Mouse (Mus musculus) spleen, embryonic (tissue): ENCODE measurements around the gene Pik3c2g.

Experiments
- CTCF ChIA-PET: fragments of 350-600 bp; sonication (Branson Sonifier 250); formaldehyde crosslinking; loops from one replicate; lab custom pipeline; 2022; lab: Charles Lee

Pik3c2g gene

DNA sequence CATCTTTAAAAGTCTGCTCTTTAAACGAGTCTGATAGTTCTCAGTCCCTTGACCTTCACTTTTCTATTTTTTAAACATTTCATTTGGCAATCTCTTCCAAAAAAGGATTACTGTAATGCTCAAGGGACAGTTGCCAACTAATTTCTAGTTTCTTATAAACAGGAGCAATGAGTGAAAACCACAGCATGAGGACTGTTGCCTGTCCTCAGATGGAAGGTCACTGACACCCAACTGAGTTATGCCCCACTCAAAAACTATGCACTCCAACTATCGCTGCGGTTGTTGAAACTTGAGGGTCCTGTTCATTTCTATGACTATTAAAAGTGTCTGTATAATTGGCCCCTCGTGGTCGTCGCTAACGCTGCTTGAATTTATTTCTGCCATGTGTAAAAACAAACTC, 252.9 kb downstream of the Pik3c2g start:
- CTCF ChIA-PET, result no interaction called here

DNA sequence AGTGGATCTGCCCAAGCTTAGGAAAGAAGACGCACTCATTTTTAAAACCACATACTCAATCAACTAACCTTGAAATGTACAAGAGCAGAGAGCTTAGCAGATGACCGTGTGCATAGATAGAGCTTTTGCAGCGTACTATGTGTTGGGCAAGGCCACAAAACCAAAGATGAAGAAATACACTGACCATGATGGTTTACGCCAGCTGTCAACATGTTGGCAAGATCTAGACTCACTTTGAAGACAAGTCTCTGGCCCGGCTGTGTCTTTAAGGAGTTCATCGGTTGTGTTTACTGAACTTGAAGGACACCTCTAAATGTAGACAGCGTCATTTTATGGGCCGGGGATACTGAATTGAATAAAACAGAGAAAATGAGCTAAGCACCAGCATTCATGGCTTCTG, 254.3 kb downstream of the Pik3c2g start:
- CTCF ChIA-PET, result no interaction called here

DNA sequence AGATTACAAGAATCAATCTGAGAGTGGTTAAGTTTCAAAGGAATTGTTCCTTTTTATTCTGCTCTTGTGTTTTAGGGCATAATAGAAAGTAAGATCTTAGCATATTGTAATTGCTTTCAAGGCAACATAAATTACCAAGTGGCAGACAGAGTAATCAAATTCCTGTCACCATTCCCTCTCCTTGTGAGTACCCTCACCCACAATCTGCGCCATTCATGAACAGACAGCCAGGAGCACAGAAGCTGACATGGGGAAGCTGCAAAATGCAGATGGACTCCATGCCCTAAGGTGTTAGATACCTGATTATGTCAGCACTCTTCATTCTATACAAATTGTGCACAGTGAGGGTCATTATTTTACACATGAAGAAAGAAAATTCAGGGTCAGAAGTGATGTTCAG, 255.6 kb downstream of the Pik3c2g start:
- CTCF ChIA-PET, result no interaction called here

DNA sequence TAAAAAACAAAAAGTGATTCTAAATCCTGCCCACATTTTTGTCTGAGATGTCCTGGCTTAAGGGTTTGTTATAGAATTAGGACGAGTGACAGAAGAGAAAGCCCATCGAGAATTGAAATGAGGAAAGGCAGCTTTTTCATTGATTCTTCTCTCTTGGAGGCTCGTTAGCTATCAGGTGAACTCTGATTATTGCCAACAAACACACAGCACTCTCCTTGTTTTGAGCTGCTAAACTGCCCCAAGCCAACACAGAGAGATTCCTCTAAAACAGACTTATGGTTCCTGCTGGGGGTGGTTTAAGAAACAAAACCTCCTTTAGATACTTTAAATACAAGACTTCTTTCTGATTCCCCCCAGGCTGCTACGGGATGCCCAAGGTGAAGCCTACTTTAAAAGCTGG, 256.5 kb downstream of the Pik3c2g start:
- CTCF ChIA-PET, result no interaction called here

DNA sequence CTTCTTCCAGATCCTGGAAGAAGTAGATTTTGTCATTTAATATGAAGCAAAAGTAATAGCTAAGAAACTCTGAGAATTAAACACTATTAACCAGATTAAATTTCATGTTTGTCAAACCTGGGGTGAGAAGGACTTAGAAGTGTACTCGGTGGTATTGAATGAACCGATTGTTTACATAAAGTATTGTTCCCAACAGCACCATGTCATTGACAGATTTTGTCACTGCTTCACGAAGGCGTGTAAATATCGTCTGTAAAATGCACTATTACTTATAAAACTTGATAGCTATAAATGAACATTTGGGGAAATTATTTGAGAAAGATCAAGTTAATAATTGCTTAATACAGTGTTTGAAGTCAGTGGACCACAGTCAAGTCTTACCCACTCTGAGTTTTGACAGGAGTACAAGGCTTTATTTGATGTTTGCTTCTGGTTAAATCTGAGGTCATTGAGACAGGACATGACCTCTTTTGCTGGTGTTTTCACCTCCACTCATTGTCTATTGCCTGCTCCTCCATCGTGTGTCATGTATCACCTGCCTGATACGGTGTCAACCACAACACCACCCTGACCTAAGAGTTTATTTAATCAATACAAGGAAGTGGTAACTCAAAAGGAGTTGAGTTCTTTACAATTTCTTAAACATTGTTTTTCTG, 260.0 kb downstream of the Pik3c2g start:
- CTCF ChIA-PET, result no interaction called here

DNA sequence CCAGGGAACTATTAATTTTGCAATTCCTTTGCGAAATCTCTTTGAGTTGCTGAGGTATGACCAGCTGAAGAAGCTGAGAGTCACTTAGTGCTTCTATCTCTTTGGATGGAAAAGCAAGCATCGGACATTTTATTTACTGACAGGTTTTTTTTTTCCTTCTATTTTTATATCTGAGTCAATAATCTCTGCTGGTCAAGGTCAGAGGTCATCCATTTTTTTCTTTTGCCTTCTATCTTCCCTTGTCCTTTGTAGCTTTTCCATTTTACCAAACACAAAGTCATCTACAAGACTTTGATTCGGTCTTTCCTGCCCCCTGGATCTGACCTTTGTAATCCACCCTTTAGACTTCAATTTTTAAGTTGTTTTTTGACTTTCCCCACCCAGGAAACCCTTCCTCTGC, 262.9 kb downstream of the Pik3c2g start:
- CTCF ChIA-PET, result interaction anchor here (0.7 kb wide), 1 partner anchor 492 kb away, joined by 4 read pairs; no protein-coding TSS in a partner anchor

DNA sequence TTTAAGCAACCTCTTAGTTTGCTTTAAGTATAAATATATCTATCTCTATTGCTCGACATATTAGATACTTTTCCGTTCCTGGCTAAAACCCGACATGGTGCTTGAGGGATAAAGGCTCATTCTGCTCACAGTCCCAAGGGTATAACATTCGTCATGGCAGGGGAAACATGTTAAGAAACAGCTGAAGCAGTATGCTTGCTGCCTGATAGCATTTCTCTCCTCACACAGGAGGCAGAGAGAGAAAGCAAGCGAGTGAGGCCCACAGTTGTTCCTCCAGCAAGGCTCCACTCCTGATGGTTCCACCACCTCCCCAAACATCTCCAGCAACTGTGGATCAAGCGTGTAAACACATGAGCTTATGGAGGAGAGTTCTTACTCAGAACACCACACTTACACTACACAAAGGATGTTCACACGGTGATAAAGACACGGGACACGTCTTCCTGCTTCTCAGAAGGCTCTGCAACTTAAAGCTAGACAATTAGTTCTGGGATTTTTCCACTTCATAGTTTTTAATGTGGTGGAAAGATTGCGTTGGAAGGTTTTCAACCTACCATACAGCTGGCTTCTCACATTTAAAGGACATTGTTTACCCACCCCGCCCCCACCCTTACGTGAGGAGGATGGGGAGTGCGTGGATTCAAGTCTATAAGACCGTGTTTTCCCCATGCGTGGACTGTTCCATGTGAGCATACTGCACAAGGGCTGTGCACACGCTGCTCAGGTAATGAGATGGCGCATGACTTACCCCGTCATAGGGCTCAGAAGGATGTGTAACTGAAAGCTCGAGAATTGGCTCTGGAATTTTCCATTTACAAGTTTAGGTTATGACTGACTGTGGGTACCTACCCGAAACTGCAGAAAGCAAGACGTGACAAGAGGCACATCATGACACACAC, 264.9 kb downstream of the Pik3c2g start:
- CTCF ChIA-PET, result no interaction called here

DNA sequence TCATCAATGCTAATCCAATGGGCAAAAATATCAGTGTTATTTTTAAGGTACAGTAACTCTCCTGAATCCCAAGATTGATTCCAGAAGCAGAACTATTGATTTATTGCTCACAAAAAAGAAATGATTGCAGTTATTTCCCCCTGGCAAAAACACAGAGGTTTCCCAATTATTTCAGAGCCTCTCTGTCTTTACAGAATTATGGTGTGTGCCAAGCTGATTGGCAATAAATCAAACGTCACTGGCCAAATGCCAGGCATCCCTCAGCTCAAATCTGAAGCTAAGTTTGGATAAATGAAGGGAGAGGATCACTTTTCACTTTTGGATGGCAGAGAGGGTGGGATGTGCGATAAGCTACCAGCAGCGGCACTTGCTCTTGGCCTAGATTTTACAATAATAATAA, 265.8 kb downstream of the Pik3c2g start:
- CTCF ChIA-PET, result no interaction called here

DNA sequence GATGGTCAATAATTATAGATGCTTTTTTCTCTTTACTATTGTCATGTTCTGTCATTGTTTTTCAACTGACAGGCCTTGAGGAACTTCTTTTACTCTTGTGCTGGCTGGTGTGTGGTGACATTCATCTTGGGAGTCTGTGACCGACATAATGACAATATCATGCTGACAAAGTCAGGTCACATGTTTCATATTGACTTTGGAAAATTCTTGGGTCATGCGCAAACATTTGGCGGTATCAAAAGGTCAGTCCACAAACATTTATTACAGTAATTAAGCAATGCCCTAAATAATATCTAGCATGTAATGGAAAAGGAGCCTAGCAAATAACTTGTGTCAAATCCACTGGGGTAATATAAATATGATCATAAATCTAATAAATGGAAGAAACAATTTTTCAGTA, 273.1 kb downstream of the Pik3c2g start:
- CTCF ChIA-PET, result no interaction called here

DNA sequence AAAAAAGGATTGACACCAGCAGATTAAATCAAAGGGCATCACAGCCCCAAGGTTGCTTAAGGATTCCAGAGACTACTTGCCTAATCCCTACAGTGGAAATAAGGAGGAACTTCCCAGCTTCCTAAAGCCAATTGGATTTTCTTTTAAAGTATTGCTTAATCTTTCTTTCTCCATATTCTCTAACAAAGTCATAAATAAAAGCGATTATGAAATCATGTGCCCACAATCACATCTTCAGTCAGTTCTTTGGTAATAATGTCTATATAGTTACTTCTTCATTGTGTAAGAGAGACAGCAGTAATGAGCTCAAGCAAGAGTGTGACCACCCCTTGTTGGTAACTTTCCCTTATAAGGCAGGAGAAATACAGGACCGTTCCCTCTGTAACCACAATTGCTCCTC, 274.5 kb downstream of the Pik3c2g start:
- CTCF ChIA-PET, result no interaction called here

DNA sequence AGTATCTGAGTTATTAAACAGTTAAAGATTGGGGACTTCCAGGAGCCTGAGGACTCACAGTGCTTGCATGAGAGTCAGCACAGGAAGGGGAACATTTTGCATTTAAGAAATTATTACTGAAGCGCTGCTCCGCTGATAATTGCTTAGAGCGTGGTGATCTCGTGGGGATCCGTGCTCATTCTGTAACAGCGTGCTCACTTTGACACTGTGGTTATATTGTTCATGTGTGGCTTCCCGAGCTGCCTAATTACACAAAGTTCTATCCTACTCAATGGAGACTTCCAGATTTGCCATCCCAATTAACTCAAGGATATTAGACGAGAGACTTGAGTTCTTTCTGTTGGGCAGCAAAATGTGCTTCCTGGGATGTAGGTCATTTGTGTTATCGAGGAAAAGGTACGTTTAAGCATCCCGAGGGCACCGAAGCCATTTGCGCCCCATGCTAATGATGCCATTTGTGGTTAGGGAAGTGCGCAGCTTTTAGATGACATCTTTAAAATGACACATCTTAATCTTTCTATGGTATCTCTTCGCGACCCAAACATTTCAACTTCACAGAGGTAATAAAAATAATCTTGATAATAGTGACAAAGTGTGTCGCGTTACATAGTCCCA, 278.1 kb downstream of the Pik3c2g start:
- CTCF ChIA-PET, result interaction anchor here (0.7 kb wide), 1 partner anchor 236 kb away, joined by 3 read pairs; no protein-coding TSS in a partner anchor

DNA sequence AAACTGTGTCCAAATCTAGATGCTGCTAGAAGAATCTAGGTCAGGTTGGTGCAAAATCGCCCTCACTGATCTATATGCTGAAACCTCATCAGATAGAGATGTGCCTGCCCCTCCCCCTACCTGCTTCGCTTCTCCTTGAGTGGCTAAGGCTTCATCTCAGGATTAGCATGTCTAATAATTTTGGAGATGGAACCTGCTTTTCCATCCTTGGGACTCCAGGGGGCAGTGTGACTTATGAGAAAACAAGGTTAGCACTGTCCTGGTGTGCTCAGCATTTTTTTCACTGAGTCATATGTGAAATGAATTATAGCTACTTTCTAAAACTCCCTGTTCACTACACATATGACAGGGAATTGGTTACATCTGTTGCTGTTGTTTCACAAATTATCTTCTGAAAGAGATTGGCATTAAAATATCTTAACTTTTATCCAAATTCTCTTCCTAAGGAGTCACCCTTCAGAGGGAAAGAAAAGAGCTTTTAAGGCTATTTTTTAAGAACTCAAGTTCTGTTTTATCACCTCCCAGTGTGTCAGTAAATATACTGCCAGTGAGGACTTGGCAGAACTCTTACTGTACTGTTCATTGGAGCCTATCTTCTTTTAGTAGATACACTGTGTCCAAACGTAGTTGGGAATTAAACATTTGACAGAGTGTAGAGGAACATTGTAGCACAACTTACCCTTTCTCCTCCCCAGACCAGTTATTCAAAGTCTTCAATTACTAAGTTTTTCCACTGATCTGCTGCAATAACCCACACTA, 287.6 kb downstream of the Pik3c2g start:
- CTCF ChIA-PET, result no interaction called here

DNA sequence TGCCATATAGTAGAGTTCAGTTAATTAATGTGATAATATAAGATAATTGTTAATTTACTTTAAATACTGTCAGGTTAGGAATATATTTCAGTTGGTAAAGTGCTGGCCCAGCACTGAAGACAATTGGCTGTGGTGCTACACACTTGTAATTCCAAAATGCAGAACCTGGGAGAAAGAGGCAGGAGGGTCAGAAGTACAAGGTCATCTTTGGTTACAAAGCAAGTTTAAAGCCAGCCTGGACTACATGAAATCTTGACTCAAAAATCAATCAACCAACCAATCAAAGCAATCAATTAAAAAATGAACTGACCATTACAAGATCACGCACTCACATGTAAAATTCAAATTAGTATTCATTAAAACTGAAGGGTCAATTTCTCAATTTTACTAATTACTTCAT, 289.7 kb downstream of the Pik3c2g start:
- CTCF ChIA-PET, result no interaction called here

DNA sequence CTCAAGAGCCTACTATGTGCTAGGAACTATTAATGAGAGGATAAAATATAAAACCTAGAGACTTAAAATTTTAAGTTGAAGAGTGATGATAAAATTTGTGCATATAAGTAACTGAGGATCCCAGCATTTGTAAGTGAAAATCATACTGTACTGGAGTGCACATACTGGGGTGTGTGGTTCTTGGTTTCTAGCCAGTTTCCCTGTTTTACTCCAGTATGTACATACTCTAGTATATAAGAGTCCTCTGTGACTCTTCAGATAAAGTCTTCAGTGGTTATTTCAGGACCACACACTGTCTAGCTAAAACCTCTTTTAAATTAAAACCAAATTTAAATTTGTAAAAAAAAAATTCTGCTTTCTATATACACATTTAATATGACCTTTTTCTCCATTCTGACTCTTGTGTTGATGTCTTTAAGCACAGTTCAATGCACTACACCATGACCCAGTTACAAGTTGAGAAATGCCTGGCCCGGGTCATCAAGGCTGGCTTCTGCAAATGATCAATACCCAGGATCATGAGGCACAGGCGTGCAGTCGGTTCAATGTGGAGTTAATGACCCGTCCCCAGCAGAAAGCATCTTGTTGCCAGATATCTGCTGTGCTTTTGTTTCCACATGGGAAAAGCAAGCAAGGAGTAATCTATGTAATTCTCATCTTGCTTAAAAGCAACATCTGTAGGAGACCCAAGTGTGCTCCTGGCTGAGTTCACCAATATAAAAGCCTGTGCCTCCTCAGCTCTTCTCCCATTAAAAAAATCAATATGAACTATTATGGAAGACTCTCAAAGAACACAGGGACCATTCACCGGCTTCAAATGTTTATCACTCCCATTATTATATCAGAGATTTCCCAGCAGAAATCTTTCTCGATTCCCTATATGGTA, 290.7 kb downstream of the Pik3c2g start:
- CTCF ChIA-PET, result no interaction called here

DNA sequence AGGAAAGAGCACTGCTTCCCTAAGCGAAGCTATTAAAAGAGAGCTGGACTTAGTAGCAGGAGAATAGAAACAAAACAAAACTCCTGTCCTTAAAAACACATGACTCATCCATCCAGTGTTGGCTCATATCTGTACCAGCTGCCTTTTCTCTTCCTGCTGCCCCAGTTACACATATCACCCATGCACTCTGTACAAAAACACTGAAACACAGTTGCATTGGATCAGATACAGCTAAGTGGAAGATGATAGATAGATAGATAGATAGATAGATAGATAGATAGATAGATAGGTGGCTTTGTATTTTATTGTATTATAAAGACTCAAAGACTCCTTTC, 291.3 kb downstream of the Pik3c2g start:
- CTCF ChIA-PET, result no interaction called here

DNA sequence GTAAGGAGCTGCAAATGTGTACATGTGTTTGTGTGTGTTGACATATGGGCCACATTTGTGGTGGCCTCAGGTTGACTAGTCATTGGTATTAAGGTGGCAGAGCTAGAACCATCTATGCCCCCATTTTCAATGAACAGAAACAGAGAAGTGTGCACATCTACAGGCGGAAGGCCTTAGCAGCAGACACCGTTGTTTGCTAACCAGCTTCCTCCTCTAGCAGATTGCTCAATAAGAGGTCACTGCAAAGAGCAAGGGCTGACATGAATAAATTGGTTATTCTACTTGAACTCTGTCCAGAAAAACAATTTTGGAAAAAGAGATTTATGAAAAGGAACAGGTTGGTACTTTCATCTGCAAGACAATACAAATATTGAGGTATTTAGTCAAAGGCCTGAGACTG, 295.1 kb downstream of the Pik3c2g start:
- CTCF ChIA-PET, result no interaction called here

DNA sequence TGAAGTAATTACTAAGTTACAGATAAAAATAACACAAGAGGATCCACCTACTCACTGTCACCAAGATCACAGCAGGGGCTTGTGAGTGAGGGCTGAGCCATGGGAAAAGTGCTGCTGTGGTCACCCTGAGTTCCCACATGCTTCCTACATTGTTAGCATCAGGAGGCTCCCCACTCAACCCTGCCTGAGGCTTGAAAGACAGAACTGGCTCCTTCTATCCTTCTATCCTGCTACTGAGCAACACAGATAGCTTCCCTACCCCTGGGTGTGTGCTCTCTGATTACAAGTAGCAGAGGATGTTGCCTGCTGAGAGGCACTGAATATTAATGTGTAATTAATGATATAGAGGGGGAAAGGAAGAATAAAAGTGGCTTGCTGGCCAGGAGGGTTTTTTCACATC, 300.2 kb downstream of the Pik3c2g start:
- CTCF ChIA-PET, result no interaction called here

DNA sequence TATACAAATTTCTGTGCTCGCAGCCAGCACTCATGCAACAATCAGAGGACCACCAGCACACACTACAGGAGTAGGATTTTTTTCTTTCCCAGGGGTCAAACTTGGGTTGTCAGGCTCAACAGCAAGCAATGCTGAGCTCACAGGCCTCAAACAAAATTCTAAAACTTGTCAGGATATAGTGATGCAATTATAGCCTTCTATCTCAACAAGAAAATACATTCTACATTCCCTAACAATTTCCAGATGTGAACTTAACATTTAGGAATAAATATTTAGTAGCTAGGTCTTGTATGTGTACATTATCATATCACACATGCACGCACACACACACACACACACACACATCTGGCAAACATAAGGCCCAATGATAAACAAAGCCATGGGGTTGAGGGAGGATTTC, 308.6 kb downstream of the Pik3c2g start:
- CTCF ChIA-PET, result no interaction called here

DNA sequence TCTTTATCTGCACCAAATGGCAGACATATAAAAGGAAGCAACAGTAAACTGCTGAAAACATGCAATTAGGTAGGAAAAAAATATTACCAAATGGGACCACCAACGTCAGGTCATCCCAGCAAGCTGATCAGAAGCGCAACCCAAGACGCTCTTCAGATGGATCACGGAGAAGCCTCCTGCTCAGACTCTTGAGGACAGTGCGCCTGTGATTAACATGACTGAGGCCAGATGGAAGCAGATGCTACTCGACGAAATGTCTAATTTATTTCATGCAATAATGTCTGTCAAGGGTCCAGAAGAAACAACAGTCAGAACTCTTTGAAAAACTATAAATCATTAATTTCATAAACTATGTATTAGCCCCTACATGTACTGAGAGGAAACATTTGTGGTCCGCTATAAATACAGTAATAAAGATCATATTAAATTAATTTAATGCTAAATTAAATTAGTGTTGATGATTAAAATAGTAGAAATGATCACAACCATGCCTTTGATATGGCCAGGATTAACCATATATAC, 312.7 kb downstream of the Pik3c2g start:
- CTCF ChIA-PET, result no interaction called here

DNA sequence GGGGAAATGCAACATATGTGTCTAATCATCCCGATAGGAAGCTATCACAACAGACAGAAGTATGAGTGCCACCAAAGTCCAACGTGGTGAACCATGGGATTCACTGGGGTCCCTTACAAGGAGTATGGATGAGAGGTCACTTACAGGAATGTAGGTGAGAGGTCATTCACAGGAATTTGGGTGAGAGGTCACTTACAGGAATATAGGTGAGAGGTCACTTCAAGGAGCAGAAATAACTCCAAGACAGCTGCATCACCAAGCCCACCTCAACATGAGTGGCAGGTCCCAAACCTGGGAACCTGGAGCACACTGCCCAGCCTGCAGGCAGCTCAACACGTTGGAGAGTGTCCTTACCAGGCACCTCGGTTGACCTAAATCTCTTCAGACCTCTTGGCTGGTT, 314.8 kb downstream of the Pik3c2g start:
- CTCF ChIA-PET, result no interaction called here

DNA sequence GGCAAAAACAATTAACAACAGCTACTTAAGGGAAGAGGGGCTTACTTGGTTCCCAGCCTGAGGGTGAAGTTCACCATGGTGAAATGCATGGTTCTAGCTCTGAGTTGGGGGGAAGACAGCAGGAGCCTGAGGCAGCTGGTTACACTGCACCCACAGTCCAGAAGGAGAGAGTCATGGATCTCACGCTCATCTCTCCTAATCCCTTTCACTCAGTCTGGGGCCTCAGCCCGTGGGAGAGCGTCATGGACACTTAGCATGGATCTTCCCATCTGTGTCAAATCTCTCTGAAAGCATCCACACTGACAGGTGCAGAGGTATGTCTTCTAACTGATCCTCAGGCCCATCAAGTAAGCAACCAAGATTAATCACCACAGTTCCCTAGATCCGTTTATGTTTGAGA, 320.1 kb downstream of the Pik3c2g start:
- CTCF ChIA-PET, result no interaction called here
